Mouse (Mus musculus): ENCODE data around the gene Taf3.

DNA sequence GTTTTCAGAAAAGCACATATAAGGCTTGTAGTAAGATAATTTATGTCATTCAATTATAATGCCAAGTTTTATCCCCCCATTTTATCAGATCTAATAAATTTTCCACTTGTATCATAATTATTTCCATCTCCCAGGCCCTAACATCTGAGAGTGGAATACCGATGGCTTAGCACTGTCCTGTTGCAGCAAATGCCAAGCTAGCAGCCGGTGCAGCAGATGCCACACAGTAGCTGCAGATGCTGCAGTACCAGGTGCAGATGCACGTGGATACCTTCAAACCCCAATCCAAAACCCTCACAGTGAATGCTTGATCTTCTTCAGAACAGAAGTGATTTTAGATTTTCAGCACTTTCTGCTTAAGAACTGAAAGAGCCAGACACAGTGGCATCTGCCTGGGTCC is 13.4 kb downstream of the Taf3 start:
- TF ChIP-seq GATA1 (IDR thresholded peaks at IDR 0.05; ENCODE audit: low read length): no peak
- no peak for TF ChIP-seq TAL1 (IDR thresholded peaks at IDR 0.05; ENCODE audit: low read length)
